Mouse (Mus musculus) heart, postnatal 0 days (tissue): ENCODE results near the gene 2310011J03Rik. TPM values are rescaled to one million over a fixed set of nuclear protein-coding genes. Genes with fewer than 3 reads are reported as not detected.

ENCODE experiments used
- ATAC-seq: fragments of 200-750 bp; cut with Nextera tagmentation; 2 replicates; pipeline ENCODE4 v1.8.0; 2017; ENCODE audit warnings: low read depth, moderate number of reproducible peaks, moderate library complexity; ENCODE audit not compliant: insufficient read depth
- DNase-seq: peaks from one replicate; pipeline ENCODE4 v3.0.0-alpha.2; 2016; ENCODE audit warnings: low spot score
- H3K27ac ChIP-seq: fragments of 300-500 bp; sonication (generic); 2 replicates; pipeline ENCODE4 v1.5.1; 2014; ENCODE audit warnings: low read depth, mild to moderate bottlenecking
- H3K27me3 ChIP-seq: fragments of 300-500 bp; sonication (generic); 2 replicates; pipeline ENCODE4 v1.6.1; 2014; ENCODE audit warnings: low read length, mixed read lengths; ENCODE audit not compliant: control insufficient read depth, insufficient read depth
- H3K36me3 ChIP-seq: fragments of 300-500 bp; sonication (generic); replicated peaks from 2 replicates; pipeline ENCODE4 v1.6.1; 2014; ENCODE audit warnings: low read length, mixed read lengths; ENCODE audit not compliant: control insufficient read depth, insufficient read depth
- H3K4me1 ChIP-seq: fragments of 300-500 bp; sonication (generic); 2 replicates; pipeline ENCODE4 v1.6.1; 2014; ENCODE audit warnings: antibody characterized with exemption; ENCODE audit not compliant: control insufficient read depth, insufficient read depth
- H3K4me2 ChIP-seq: fragments of 300-500 bp; sonication (generic); 2 replicates; pipeline ENCODE4 v1.6.1; 2014; ENCODE audit warnings: low read depth, mild to moderate bottlenecking, low read length, moderate library complexity
- H3K4me3 ChIP-seq: fragments of 300-500 bp; sonication (generic); 2 replicates; pipeline ENCODE4 v1.5.1; 2014; ENCODE audit warnings: low read depth, low read length
- H3K9ac ChIP-seq: fragments of 300-500 bp; sonication (generic); replicated peaks from 2 replicates; pipeline ENCODE4 v1.6.1; 2014; ENCODE audit warnings: low read depth, low read length, mixed read lengths
- H3K9me3 ChIP-seq: fragments of 300-500 bp; sonication (generic); replicated peaks from 2 replicates; pipeline ENCODE4 v1.6.1; 2016; ENCODE audit warnings: low read length; ENCODE audit not compliant: control insufficient read depth
- CTCF ChIP-seq: IDR thresholded peaks from 2 replicates; pipeline ENCODE4 v1.5.1; 2016; ENCODE audit warnings: antibody characterized with exemption, control low read depth, low read depth
- EP300 ChIP-seq: IDR thresholded peaks from 2 replicates; pipeline ENCODE4 v1.6.1; 2016; ENCODE audit warnings: antibody characterized with exemption, low read depth
- whole genome bisulfite sequencing: fragments of 180-500 bp; shearing (Covaris S2); extraction: QIAGEN DNeasy Blood & Tissue Kit; methylation state at CpG from one replicate; pipeline ENCODE4 v1.1.7; 2014; 5-methylcytosine and 5-hydroxymethylcytosine counted together
- microRNA-seq: library from miRNA; unstranded; fragments of <30 nt; microRNA quantifications from one replicate; pipeline ENCODE4, GENCODE M21; 2016
- polyA plus RNA-seq: library from polyadenylated mRNA; unstranded; fragments of >200 nt; fragmentation: Nextera tagmentation; extraction: Ambion mirVana; gene quantifications from 2 replicates; pipeline ENCODE4 v1.2.1, GENCODE M21; 2015
- total RNA-seq: library from RNA; depleted of rRNA; stranded (reverse); fragments of >200 nt; gene quantifications from 2 replicates; pipeline ENCODE4 v1.2.3, GENCODE M21; 2014; ENCODE audit warnings: low replicate concordance; rRNA removed

2310011J03Rik gene
- total and polyA plus RNA-seq, 2 experiments from 2014 or later: 13.5 to 37.4 TPM

DNA sequence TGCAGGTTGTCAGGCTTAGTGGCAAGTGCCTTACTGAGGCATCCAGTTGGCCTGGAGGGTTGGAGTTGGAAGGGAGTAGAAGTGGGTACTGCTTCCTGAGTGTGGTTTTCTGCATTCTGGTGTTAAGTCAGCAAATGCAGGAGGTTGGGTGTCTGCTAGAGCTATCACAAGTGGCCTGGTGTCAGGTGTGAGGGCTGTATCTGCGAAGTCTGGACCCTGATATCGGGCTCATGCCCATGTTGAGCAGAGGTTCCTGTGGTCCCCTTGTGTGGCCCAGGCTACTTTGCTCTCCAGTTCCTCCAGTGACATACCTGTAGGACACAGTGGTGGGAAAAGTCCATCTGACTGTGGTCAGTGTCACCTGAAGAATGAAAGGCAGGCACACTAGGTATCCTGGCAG, 50.2 kb downstream of the 2310011J03Rik start:
- H3K36me3 ChIP-seq: peaks cover 19% of the 10 kb centered on the region
- H3K4me1 ChIP-seq: peaks cover 47% of the 10 kb centered on the region
- H3K4me2 ChIP-seq: no peak overlapping the region

More for the DNA sequence above, 50.2 kb downstream of the 2310011J03Rik start:
- Histone ChIP-seq H3K9ac (no peak overlapping the region; the same call in 1 of the 2 replicates), H3K9me3 (no peaks in the 10 kb centered on the region), H3K27ac (0 out of 2 replicates have a peak overlapping the region, but pooled peaks have one; percentile 22), H3K4me3 (no peak overlapping the region), H3K27me3 (no peaks in the 10 kb centered on the region)
- ATAC-seq: no peak
- 75% methylated on average over 2 of the region's 2 CpGs for WGBS
- no peak for DNase-seq
- TF ChIP-seq EP300: no peak
- TF ChIP-seq CTCF: no peak

Small RNA genes within 50 kb of the gene (microRNA-seq; reads per million reads assigned to microRNA genes)
- gene Mir6911: not detected

Other genes starting within 250 kb of the 2310011J03Rik start
- 21.1 and 22.0 TPM in 2 replicates for gene Sbno2, start 215.0 kb downstream of the 2310011J03Rik start, total RNA-seq
- 5.9 and 6.3 TPM in 2 replicates for gene Sbno2, start 215.0 kb downstream of the 2310011J03Rik start, polyA plus RNA-seq
- 40.3 and 57.4 TPM in 2 replicates for gene Stk11, start 204.7 kb downstream of the 2310011J03Rik start, total RNA-seq
- 10.6 and 10.8 TPM in 2 replicates for gene Stk11, start 204.7 kb downstream of the 2310011J03Rik start, polyA plus RNA-seq
- gene Atp5d, start 181.9 kb downstream of the 2310011J03Rik start, total RNA-seq: 970 and 972 TPM in 2 replicates
- 1,858 and 1,876 TPM in 2 replicates for gene Atp5d, start 181.9 kb downstream of the 2310011J03Rik start, polyA plus RNA-seq
- gene Cbarp, start 179.7 kb downstream of the 2310011J03Rik start, total RNA-seq: 2.8 and 5.9 TPM in 2 replicates
- gene Cbarp, start 179.7 kb downstream of the 2310011J03Rik start, polyA plus RNA-seq: 1.0 and 1.1 TPM in 2 replicates
- 100 and 122 TPM in 2 replicates for gene Midn, start 172.3 kb downstream of the 2310011J03Rik start, total RNA-seq
- gene Midn, start 172.3 kb downstream of the 2310011J03Rik start, polyA plus RNA-seq: 12.4 and 15.8 TPM in 2 replicates
- 121 and 163 TPM in 2 replicates for gene Cirbp, start 154.6 kb downstream of the 2310011J03Rik start, total RNA-seq
- 208 and 330 TPM in 2 replicates for gene Cirbp, start 154.6 kb downstream of the 2310011J03Rik start, polyA plus RNA-seq
- 0.66 and 8.9 TPM in 2 replicates for gene 1600002K03Rik, start 147.6 kb downstream of the 2310011J03Rik start, total RNA-seq
- 4.6 and 5.7 TPM in 2 replicates for gene 1600002K03Rik, start 147.6 kb downstream of the 2310011J03Rik start, polyA plus RNA-seq
- 2.4 and 3.0 TPM in 2 replicates for gene Efna2, start 141.1 kb downstream of the 2310011J03Rik start, total RNA-seq
- gene Efna2, start 141.1 kb downstream of the 2310011J03Rik start, polyA plus RNA-seq: 3.3 and 3.7 TPM in 2 replicates
- 41.4 and 59.7 TPM in 2 replicates for gene Mum1, start 94.1 kb downstream of the 2310011J03Rik start, total RNA-seq
- 18.4 and 22.9 TPM in 2 replicates for gene Mum1, start 94.1 kb downstream of the 2310011J03Rik start, polyA plus RNA-seq
- 838 and 847 TPM in 2 replicates for gene Ndufs7, start 71.4 kb downstream of the 2310011J03Rik start, total RNA-seq
- gene Ndufs7, start 71.4 kb downstream of the 2310011J03Rik start, polyA plus RNA-seq: 1,203 and 1,284 TPM in 2 replicates
- 27.2 and 27.7 TPM in 2 replicates for gene Gamt, start 59.5 kb downstream of the 2310011J03Rik start, total RNA-seq
- gene Gamt, start 59.5 kb downstream of the 2310011J03Rik start, polyA plus RNA-seq: 22.8 and 25.7 TPM in 2 replicates
- gene Dazap1, start 59.1 kb downstream of the 2310011J03Rik start, total RNA-seq: 88.9 and 96.2 TPM in 2 replicates
- gene Dazap1, start 59.1 kb downstream of the 2310011J03Rik start, polyA plus RNA-seq: 24.8 and 30.3 TPM in 2 replicates
- gene Rps15, start 28.1 kb downstream of the 2310011J03Rik start, total RNA-seq: 1,030 and 1,317 TPM in 2 replicates
- gene Rps15, start 28.1 kb downstream of the 2310011J03Rik start, polyA plus RNA-seq: 499 and 510 TPM in 2 replicates
- gene Apc2, start 24.6 kb downstream of the 2310011J03Rik start, total RNA-seq: 1.4 and 3.4 TPM in 2 replicates
- gene Apc2, start 24.6 kb downstream of the 2310011J03Rik start, polyA plus RNA-seq: 0.77 and 0.83 TPM in 2 replicates
- not detected in 2 replicates for gene Pcsk4, start 9.0 kb upstream of the 2310011J03Rik start, total RNA-seq
- gene Pcsk4, start 9.0 kb upstream of the 2310011J03Rik start, polyA plus RNA-seq: 2.0 and 2.1 TPM in 2 replicates
- not detected in 2 replicates for gene Reep6, start 9.4 kb upstream of the 2310011J03Rik start, total RNA-seq
- 0.85 and 1.0 TPM in 2 replicates for gene Reep6, start 9.4 kb upstream of the 2310011J03Rik start, polyA plus RNA-seq
- 18.5 and 34.6 TPM in 2 replicates for gene Adamtsl5, start 27.9 kb upstream of the 2310011J03Rik start, total RNA-seq
- 12.6 and 14.6 TPM in 2 replicates for gene Adamtsl5, start 27.9 kb upstream of the 2310011J03Rik start, polyA plus RNA-seq
- gene Plk5, start 35.9 kb upstream of the 2310011J03Rik start, total RNA-seq: 1.7 TPM in 1 of 2 replicates, not detected in the other
- 0.05 TPM in 2 replicates for gene Plk5, start 35.9 kb upstream of the 2310011J03Rik start, polyA plus RNA-seq
- gene Mex3d, start 67.1 kb upstream of the 2310011J03Rik start, total RNA-seq: 20.0 and 26.4 TPM in 2 replicates
- gene Mex3d, start 67.1 kb upstream of the 2310011J03Rik start, polyA plus RNA-seq: 2.2 and 2.9 TPM in 2 replicates
- 35.1 and 35.3 TPM in 2 replicates for gene Mbd3, start 79.0 kb upstream of the 2310011J03Rik start, total RNA-seq
- 75.6 and 78.0 TPM in 2 replicates for gene Mbd3, start 79.0 kb upstream of the 2310011J03Rik start, polyA plus RNA-seq
- gene Uqcr11, start 86.3 kb upstream of the 2310011J03Rik start, total RNA-seq: 1,589 and 2,020 TPM in 2 replicates
- 3,128 and 3,343 TPM in 2 replicates for gene Uqcr11, start 86.3 kb upstream of the 2310011J03Rik start, polyA plus RNA-seq
- gene Tcf3, start 113.1 kb upstream of the 2310011J03Rik start, total RNA-seq: 77.8 and 91.4 TPM in 2 replicates
- gene Tcf3, start 113.1 kb upstream of the 2310011J03Rik start, polyA plus RNA-seq: 20.1 and 20.6 TPM in 2 replicates
- gene Onecut3, start 174.3 kb upstream of the 2310011J03Rik start, total RNA-seq: not detected in 2 replicates
- gene Onecut3, start 174.3 kb upstream of the 2310011J03Rik start, polyA plus RNA-seq: not detected in 2 replicates
- not detected in 2 replicates for gene Atp8b3, start 218.6 kb upstream of the 2310011J03Rik start, total RNA-seq
- not detected in 2 replicates for gene Atp8b3, start 218.6 kb upstream of the 2310011J03Rik start, polyA plus RNA-seq
- gene Rexo1, start 241.0 kb upstream of the 2310011J03Rik start, total RNA-seq: 13.1 and 17.6 TPM in 2 replicates
- 7.6 TPM in 2 replicates for gene Rexo1, start 241.0 kb upstream of the 2310011J03Rik start, polyA plus RNA-seq